Mouse (Mus musculus): ENCODE data around the gene Bloc1s5. TPM values are rescaled to one million over a fixed set of nuclear protein-coding genes. Genes with fewer than 3 reads are reported as not detected.
"Not testable (repeated sequence)": the region's sequence is repeated elsewhere in the genome, so short reads cannot be mapped to it uniquely, and the experiment has no call there.

Gene Bloc1s5
- polyA plus RNA-seq (2015; fragmentation: Nextera tagmentation; extraction: Ambion mirVana): 10.3 and 10.5 TPM in 2 replicates

DNA sequence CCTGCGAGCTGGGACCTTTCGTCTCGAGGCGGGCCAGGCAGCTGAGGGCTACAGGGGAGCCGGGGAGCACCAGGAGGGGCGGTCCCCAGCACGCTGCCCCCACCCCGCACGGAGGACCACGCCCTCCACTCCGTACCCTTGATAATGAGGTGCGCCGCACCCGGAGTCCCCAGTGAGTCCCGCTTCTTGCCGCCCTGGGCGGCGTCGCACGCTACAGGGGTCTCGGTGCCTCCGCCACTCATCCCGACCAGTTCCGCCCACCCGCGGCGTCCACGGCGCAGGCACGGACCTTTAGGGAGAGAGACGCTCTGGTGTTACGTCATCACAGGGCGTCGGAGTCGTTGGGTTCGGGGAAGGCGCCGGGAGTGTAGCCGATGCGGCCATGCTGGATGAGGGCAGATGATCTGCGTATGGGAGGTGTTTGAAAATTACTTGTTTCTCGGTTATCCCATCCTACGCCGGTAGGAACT, at the start of gene Bloc1s5:
Bloc1s5 (minus strand) TSS at position 310 of the 470 bp plus-strand sequence.
- WGBS (ENCODE audit: insufficient replicate concordance): under 1% methylated on average over 44 of the region's 44 CpGs
- Histone ChIP-seq H3K4me3 (replicated peaks) (peak within 1 kb of the TSS; percentile 78), H3K27me3 (no peaks in the 10 kb centered on the region), H3K9ac (peak within 1 kb of the TSS; percentile 67), H3K4me1 (replicated peaks) (peaks cover 43% of the 10 kb centered on the region), H3K9me3 (replicated peaks) (no peaks in the 10 kb centered on the region), H3K27ac (replicated peaks) (peak within 1 kb of the TSS; percentile 93), H3K36me3 (replicated peaks) (peaks cover 6% of the 10 kb centered on the region), H3K4me2 (peak within 1 kb of the TSS; percentile 80)
- peak; percentile 89 for ATAC-seq (ENCODE audit: insufficient read depth)

DNA sequence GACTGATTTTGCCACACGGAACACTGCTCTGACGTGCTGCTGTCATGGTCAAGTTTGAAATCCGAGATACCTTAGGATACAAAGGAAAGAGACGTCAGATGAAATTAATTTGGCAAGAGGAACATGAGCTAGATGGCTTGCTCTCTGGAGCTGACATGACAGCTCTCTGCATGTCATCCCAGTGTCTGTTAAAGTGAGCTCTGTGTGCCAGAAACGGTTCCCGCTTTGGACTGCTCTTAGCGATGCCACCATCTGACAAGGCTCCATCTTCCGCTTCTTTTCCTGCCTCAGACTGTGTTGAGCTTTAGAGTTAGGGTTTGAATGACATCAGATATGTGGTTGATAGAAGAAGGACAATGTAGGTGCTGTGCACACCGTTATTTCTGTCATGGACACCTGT, 37.4 kb upstream of the Bloc1s5 start:
- Histone ChIP-seq H3K36me3 (replicated peaks) (no peaks in the 10 kb centered on the region), H3K4me2 (no peak overlapping the region), H3K4me1 (replicated peaks) (peaks cover 7% of the 10 kb centered on the region), H3K9ac (no peak overlapping the region), H3K4me3 (replicated peaks) (no peak overlapping the region), H3K9me3 (replicated peaks) (no peaks in the 10 kb centered on the region), H3K27me3 (no peaks in the 10 kb centered on the region), H3K27ac (replicated peaks) (no peak overlapping the region)
- WGBS (ENCODE audit: insufficient replicate concordance): 73% methylated on average over 9 of the region's 9 CpGs
- ATAC-seq (ENCODE audit: insufficient read depth): no peak

DNA sequence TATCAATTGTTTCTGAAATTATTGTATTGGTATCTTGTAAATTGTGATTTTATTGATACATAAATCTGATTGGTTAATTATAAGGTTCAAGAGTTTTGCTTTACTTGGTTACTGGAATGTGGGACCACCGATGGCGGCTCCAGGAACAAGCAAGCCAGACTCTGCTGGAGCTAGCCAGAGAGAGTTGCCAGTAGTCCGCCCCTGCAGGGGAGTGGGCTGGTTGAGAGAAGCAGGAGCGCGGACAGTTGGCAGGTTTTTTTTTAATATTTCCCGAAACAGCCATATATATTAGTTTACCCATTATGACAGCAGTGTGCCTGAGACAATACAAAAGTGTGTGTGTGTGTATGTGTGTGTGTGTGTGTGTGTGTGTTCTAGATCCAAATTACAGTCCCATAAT, 36.5 kb upstream of the Bloc1s5 start:
- H3K9ac ChIP-seq; H3K4me3 ChIP-seq (replicated peaks); H3K36me3 ChIP-seq (replicated peaks); H3K27me3 ChIP-seq; H3K4me2 ChIP-seq; ATAC-seq (ENCODE audit: insufficient read depth); H3K27ac ChIP-seq (replicated peaks); H3K4me1 ChIP-seq (replicated peaks); H3K9me3 ChIP-seq (replicated peaks): not testable (repeated sequence)
- WGBS (ENCODE audit: insufficient replicate concordance): 85% methylated on average over 6 of the region's 6 CpGs

DNA sequence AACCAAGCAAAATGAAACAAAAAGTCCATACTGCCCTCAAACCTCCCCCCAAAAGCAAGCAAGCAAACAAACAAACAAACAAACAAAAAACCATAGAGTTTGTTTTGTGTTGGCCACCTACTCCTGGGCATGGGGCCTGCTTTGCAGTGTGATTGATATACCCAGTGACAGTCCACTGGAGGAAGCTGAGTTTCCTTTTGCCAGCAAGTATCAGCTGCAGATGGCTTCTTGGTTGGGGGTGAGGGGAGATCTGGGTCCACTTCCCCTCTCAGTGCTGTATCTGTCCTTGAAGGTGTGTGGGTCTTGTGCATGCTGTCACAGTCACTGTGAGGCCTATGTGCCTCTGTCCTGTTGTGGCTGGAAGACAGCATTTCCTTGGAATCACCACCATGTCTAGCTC, 35.1 kb upstream of the Bloc1s5 start:
- Histone ChIP-seq H3K4me2 (no peak overlapping the region), H3K36me3 (replicated peaks) (no peaks in the 10 kb centered on the region), H3K27ac (replicated peaks) (no peak overlapping the region), H3K4me3 (replicated peaks) (no peak overlapping the region), H3K4me1 (replicated peaks) (peaks cover 17% of the 10 kb centered on the region), H3K27me3 (no peaks in the 10 kb centered on the region), H3K9me3 (replicated peaks) (no peaks in the 10 kb centered on the region), H3K9ac (no peak overlapping the region)
- no peak for ATAC-seq (ENCODE audit: insufficient read depth)

DNA sequence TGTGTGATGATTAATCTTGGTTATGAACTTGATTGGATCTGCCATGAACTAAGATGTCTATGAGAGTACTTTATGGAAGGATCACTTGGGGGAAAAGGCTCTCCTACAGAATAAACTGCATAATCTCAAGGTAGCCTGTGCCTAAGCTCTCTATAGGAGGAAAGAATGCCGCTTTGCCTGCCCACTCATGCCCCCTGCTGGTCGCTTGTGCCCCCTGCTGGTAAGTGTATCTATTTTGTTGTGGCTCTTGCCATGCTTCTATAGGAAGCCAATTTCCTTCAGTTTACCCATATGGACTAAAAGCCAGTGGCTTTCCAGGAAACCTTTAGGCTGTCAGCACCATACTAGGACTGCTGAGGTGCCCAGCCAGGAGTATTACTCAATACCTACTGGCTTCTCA, 33.6 kb upstream of the Bloc1s5 start:
- H3K27ac ChIP-seq (replicated peaks): 0 out of 2 replicates have a peak overlapping the region, but pooled peaks have one; percentile 24
- peaks cover 30% of the 10 kb centered on the region for H3K4me1 ChIP-seq (replicated peaks)
- ATAC-seq (ENCODE audit: insufficient read depth): 0 out of 2 replicates have a peak, but pooled peaks have one; percentile 28
- H3K9me3 ChIP-seq (replicated peaks): no peaks in the 10 kb centered on the region
- 14% methylated on average over 2 of the region's 2 CpGs for WGBS (ENCODE audit: insufficient replicate concordance)
- H3K27me3 ChIP-seq: no peaks in the 10 kb centered on the region
- no peak overlapping the region for H3K9ac ChIP-seq
- no peaks in the 10 kb centered on the region for H3K36me3 ChIP-seq (replicated peaks)
- 0 out of 2 replicates have a peak overlapping the region, but pooled peaks have one; percentile 5 for H3K4me2 ChIP-seq
- no peak overlapping the region for H3K4me3 ChIP-seq (replicated peaks)

DNA sequence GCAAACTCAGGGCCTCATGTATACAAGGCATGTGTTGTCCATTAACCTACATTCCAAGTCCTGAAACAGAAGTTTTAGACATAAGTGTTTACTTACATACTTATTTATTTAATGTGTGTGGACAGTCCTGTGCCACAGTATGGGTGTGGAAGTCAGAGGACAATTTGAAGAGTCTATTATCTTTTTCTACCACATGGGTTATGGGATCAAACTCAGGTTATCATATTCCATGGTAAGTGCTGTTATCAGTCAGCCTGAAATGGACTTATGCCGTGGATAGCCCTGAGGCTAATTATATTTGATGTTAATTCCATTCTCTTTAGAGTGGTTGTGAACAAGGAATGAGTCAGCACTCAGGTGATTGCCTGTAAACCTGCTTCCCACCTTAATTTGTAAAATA, 29.8 kb upstream of the Bloc1s5 start:
- Histone ChIP-seq H3K9ac (0 out of 2 replicates have a peak overlapping the region, but pooled peaks have one; percentile 35), H3K27ac (replicated peaks) (peak overlapping the region; percentile 78), H3K27me3 (no peaks in the 10 kb centered on the region), H3K4me2 (peak overlapping the region; percentile 46), H3K4me1 (replicated peaks) (peaks cover 34% of the 10 kb centered on the region), H3K4me3 (replicated peaks) (peak overlapping the region; percentile 17; the same call in 1 of the 2 replicates), H3K9me3 (replicated peaks) (no peaks in the 10 kb centered on the region), H3K36me3 (replicated peaks) (no peaks in the 10 kb centered on the region)
- peak; percentile 95 for ATAC-seq (ENCODE audit: insufficient read depth)
- 10% methylated on average over 1 of the region's 1 CpGs for WGBS (ENCODE audit: insufficient replicate concordance)

DNA sequence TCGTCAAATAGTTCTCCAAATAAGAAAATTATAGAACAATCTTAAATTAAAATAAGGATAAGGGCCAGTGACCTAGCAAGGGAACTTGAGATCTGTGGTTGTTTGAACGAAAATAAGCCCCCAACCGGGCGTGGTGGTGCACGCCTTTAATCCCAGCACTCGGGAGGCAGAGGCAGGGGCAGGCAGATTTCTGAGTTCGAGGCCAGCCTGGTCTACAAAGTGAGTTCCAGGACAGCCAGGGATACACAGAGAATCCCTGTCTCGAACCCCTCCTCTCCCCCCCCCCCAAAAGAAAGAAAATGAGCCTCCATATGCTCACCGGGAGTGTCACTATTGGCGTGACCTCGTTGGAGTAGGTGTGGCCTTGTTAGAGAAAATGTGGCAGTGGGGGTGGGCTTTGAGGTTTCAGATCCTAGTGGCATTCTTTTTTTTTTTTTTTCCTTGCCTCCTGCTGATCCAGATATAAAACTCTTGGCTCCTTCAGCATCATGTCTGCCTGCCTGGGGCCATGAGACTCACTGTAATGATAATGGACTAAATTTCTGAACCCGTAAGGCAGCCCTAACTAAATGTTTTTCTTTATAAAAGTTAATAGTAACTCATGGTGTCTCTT, 24.7 kb upstream of the Bloc1s5 start:
- peak overlapping the region; percentile 73 for H3K27ac ChIP-seq (replicated peaks)
- ATAC-seq (ENCODE audit: insufficient read depth): no peak
- no peaks in the 10 kb centered on the region for H3K27me3 ChIP-seq
- peak overlapping the region; percentile 71 for H3K4me2 ChIP-seq
- H3K4me3 ChIP-seq (replicated peaks): peak overlapping the region; percentile 91; the same call in 1 of the 2 replicates
- 55% methylated on average over 12 of the region's 12 CpGs for WGBS (ENCODE audit: insufficient replicate concordance)
- no peaks in the 10 kb centered on the region for H3K9me3 ChIP-seq (replicated peaks)
- no peak overlapping the region for H3K9ac ChIP-seq
- peaks cover 18% of the 10 kb centered on the region for H3K36me3 ChIP-seq (replicated peaks)
- peaks cover 36% of the 10 kb centered on the region for H3K4me1 ChIP-seq (replicated peaks)

DNA sequence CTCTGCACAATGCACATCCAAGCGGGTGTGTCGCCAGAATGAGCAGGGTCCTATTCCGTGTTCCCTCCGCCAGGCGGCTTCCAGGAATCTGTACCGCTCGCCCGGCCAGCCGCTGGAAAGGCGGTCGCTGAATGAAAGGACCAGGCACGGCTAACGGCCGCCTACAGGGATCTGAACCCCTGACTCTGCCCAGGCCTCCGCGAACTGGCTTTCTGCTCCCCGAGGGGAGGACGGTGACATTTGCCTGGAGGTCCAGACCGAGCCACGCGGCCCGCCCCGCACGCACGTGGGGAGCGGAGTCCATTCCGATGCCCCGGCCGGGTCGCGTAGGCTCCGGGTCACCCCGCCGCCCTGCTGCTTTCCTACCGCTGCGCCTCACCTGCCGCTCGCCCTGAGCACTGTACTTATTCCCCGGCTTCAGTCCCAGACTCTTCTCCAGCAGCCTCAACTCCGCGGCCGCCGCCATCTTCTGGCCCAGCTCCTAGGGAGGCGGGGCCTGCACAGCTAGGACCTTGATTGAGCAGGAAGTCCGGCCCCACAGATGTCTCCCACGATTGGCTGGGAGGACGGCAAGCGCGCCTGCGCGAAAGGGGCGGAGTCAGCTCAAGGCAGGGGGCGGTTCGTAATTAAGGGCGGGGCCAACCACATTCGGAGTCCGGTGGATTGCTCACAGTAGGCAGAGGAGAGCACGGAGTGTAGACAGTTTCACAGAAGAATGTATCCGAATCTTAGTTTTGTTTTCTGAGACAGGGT, 23.8 kb upstream of the Bloc1s5 start, which contains the start of gene Eef1e1:
Eef1e1 (minus strand) TSS at position 531 of the 753 bp plus-strand sequence.
- whole genome bisulfite sequencing (ENCODE audit: insufficient replicate concordance): under 1% methylated on average over 59 of the region's 59 CpGs
- Histone ChIP-seq H3K27ac (replicated peaks) (peak within 1 kb of the TSS; percentile 77), H3K4me2 (peak within 1 kb of the TSS; percentile 71), H3K9ac (peak within 1 kb of the TSS; percentile 79), H3K4me1 (replicated peaks) (peaks cover 27% of the 10 kb centered on the region), H3K4me3 (replicated peaks) (peak within 1 kb of the TSS; percentile 91), H3K36me3 (replicated peaks) (peaks cover 27% of the 10 kb centered on the region), H3K27me3 (no peaks in the 10 kb centered on the region), H3K9me3 (replicated peaks) (no peaks in the 10 kb centered on the region)
- ATAC-seq (ENCODE audit: insufficient read depth): peak; percentile 98

DNA sequence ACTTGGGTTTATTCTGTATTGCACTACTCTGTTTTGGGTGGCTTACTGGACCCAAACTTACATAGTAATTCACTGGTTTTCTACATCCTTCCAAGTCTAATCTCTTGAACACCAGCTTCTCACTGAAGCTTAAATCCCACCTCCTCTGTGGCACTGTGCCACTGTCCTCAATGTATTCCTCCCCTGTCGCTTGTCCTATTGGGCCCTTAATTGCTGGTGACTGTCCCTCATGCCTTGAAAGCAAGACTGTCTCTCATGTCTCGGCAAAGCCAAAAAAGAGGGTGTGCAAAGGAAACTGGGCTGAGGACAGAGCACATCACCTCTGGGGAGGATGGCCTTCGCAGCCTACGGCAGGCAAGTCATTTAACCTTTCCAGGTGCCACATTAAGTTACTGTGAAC, 23.0 kb upstream of the Bloc1s5 start:
- no peaks in the 10 kb centered on the region for H3K9me3 ChIP-seq (replicated peaks)
- peaks cover 27% of the 10 kb centered on the region for H3K4me1 ChIP-seq (replicated peaks)
- WGBS (ENCODE audit: insufficient replicate concordance): 12% methylated on average over 4 of the region's 4 CpGs
- H3K4me2 ChIP-seq: peak overlapping the region; percentile 71
- no peak for ATAC-seq (ENCODE audit: insufficient read depth)
- peak overlapping the region; percentile 79 for H3K9ac ChIP-seq
- no peaks in the 10 kb centered on the region for H3K27me3 ChIP-seq
- H3K36me3 ChIP-seq (replicated peaks): peaks cover 35% of the 10 kb centered on the region
- peak overlapping the region; percentile 91 for H3K4me3 ChIP-seq (replicated peaks)
- 0 out of 2 replicates have a peak overlapping the region, but pooled peaks have one; percentile 0 for H3K27ac ChIP-seq (replicated peaks)

DNA sequence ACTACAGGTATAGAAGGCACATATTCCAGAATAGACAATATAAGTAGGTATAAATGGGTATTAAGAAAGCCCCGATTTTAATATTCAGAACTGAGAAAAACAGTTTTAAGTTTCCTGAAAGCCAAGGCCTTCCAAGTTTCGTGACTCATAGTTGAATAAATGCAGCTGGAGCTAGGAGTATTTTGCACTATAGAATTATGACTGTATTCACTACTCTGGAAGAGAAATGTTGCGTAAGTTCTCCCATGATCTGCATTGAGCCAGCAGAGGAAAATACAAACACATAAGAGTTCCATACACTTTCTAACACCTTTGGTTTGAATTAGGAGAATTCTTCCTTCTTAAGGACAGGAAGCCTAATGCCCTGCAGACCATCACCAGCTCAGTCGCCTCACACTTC, 15.4 kb upstream of the Bloc1s5 start:
- Histone ChIP-seq H3K36me3 (replicated peaks) (peaks cover 92% of the 10 kb centered on the region), H3K27me3 (no peaks in the 10 kb centered on the region), H3K27ac (replicated peaks) (no peak overlapping the region), H3K9ac (no peak overlapping the region), H3K9me3 (replicated peaks) (no peaks in the 10 kb centered on the region), H3K4me3 (replicated peaks) (no peak overlapping the region), H3K4me2 (no peak overlapping the region), H3K4me1 (replicated peaks) (no peaks in the 10 kb centered on the region)
- 80% methylated on average over 4 of the region's 4 CpGs for WGBS (ENCODE audit: insufficient replicate concordance)
- ATAC-seq (ENCODE audit: insufficient read depth): no peak

DNA sequence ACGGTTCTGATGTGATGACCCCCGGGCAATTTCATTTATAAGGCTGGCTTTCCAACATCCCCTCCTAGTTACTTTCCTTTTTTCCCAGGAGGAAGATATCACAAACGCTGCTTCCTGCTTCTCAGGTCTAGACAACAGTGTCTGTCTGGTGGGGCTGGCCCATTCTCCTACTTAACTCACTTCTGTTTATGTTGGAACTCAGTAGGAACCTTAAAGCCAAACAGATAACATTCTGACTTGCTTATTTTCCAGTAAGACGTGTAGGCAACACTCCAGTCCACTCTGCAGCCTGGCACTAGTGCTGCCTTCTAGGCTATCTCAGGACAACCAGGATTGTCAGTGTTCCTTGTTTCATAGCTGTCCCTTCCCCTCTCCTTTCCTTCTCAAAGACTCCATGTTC, 14.2 kb upstream of the Bloc1s5 start:
- Histone ChIP-seq H3K4me2 (no peak overlapping the region), H3K4me1 (replicated peaks) (no peaks in the 10 kb centered on the region), H3K4me3 (replicated peaks) (no peak overlapping the region), H3K36me3 (replicated peaks) (peaks cover 92% of the 10 kb centered on the region), H3K27me3 (no peaks in the 10 kb centered on the region), H3K9me3 (replicated peaks) (no peaks in the 10 kb centered on the region), H3K9ac (no peak overlapping the region), H3K27ac (replicated peaks) (no peak overlapping the region)
- 76% methylated on average over 4 of the region's 4 CpGs for WGBS (ENCODE audit: insufficient replicate concordance)
- no peak for ATAC-seq (ENCODE audit: insufficient read depth)

Measured in liver, embryonic 15.5 days (tissue).